Mouse (Mus musculus): ENCODE measurements around the gene Ddr2. TPM values are rescaled to one million over a fixed set of nuclear protein-coding genes. Genes with fewer than 3 reads are reported as not detected.

Gene Ddr2
- polyA plus RNA-seq, 1 experiment from 2014 or later = 9.8 TPM

- no peak overlapping the region for H3K9ac ChIP-seq (ENCODE audit: low read depth, low read length)
- no peaks in the 10 kb centered on the region; the same call in 1 of the 2 replicates for H3K4me1 ChIP-seq (replicated peaks; ENCODE audit: control insufficient read depth, insufficient read depth, low read length)
- ATAC-seq (replicated peaks; ENCODE audit: low FRiP score) (no peak), DNase-seq (ENCODE audit: low spot score) (no peak)
- WGBS = 78% methylated on average over 7 of the region's 7 CpGs
- no peaks in the 10 kb centered on the region for H3K36me3 ChIP-seq (ENCODE audit: control insufficient read depth, insufficient read depth, low read length)
- H3K4me3 ChIP-seq (ENCODE audit: low read depth, low read length) = no peak overlapping the region
- no peak overlapping the region for H3K27ac ChIP-seq (ENCODE audit: low read depth, low read length)
- no peaks in the 10 kb centered on the region for H3K27me3 ChIP-seq (replicated peaks; ENCODE audit: control insufficient read depth, insufficient read depth, low read length)
- no peak overlapping the region for H3K4me2 ChIP-seq
- H3K9me3 ChIP-seq (ENCODE audit: control insufficient read depth, low read length) = no peaks in the 10 kb centered on the region
Measured at GRCm38 (mm10) chr1:170057607-170058006, 53.0 kb downstream of the Ddr2 start.

GRCm38 (mm10) chr1:170056921-170057320 is 53.6 kb downstream of the Ddr2 start:
- H3K4me3 ChIP-seq (ENCODE audit: low read depth, low read length) = no peak overlapping the region
- DNase-seq (ENCODE audit: low spot score) (no peak), ATAC-seq (replicated peaks; ENCODE audit: low FRiP score) (no peak)
- H3K4me2 ChIP-seq = no peak overlapping the region
- H3K9ac ChIP-seq (ENCODE audit: low read depth, low read length) = no peak overlapping the region
- H3K36me3 ChIP-seq (ENCODE audit: control insufficient read depth, insufficient read depth, low read length) = no peaks in the 10 kb centered on the region
- no peaks in the 10 kb centered on the region for H3K9me3 ChIP-seq (ENCODE audit: control insufficient read depth, low read length)
- H3K27me3 ChIP-seq (replicated peaks; ENCODE audit: control insufficient read depth, insufficient read depth, low read length) = no peaks in the 10 kb centered on the region
- WGBS = 80% methylated on average over 3 of the region's 3 CpGs
- no peak overlapping the region for H3K27ac ChIP-seq (ENCODE audit: low read depth, low read length)
- no peaks in the 10 kb centered on the region; the same call in 1 of the 2 replicates for H3K4me1 ChIP-seq (replicated peaks; ENCODE audit: control insufficient read depth, insufficient read depth, low read length)

- Histone ChIP-seq H3K9ac (ENCODE audit: low read depth, low read length) (no peak overlapping the region), H3K4me2 (no peak overlapping the region), H3K9me3 (ENCODE audit: control insufficient read depth, low read length) (no peaks in the 10 kb centered on the region), H3K4me3 (ENCODE audit: low read depth, low read length) (no peak overlapping the region), H3K36me3 (ENCODE audit: control insufficient read depth, insufficient read depth, low read length) (no peaks in the 10 kb centered on the region), H3K27me3 (replicated peaks; ENCODE audit: control insufficient read depth, insufficient read depth, low read length) (no peaks in the 10 kb centered on the region), H3K27ac (ENCODE audit: low read depth, low read length) (no peak overlapping the region), H3K4me1 (replicated peaks; ENCODE audit: control insufficient read depth, insufficient read depth, low read length) (no peaks in the 10 kb centered on the region; the same call in 1 of the 2 replicates)
- DNase-seq (ENCODE audit: low spot score) = no peak
- WGBS = 80% methylated on average over 6 of the region's 6 CpGs
- no peak for ATAC-seq (replicated peaks; ENCODE audit: low FRiP score)
Measured at GRCm38 (mm10) chr1:170056214-170056613, 54.3 kb downstream of the Ddr2 start.

- WGBS = 70% methylated on average over 1 of the region's 1 CpGs
- H3K4me1 ChIP-seq (replicated peaks; ENCODE audit: control insufficient read depth, insufficient read depth, low read length) = no peaks in the 10 kb centered on the region
Measured at GRCm38 (mm10) chr1:170052469-170053065, 58.0 kb downstream of the Ddr2 start.

GRCm38 (mm10) chr1:170051631-170052177 is 58.9 kb downstream of the Ddr2 start:
- H3K27me3 ChIP-seq (replicated peaks; ENCODE audit: control insufficient read depth, insufficient read depth, low read length) = no peaks in the 10 kb centered on the region
- no peak overlapping the region for H3K9ac ChIP-seq (ENCODE audit: low read depth, low read length)
- H3K9me3 ChIP-seq (ENCODE audit: control insufficient read depth, low read length) = no peaks in the 10 kb centered on the region
- H3K27ac ChIP-seq (ENCODE audit: low read depth, low read length) = no peak overlapping the region
- no peaks in the 10 kb centered on the region for H3K4me1 ChIP-seq (replicated peaks; ENCODE audit: control insufficient read depth, insufficient read depth, low read length)
- ATAC-seq (replicated peaks; ENCODE audit: low FRiP score) = no peak
- H3K4me2 ChIP-seq = no peak overlapping the region
- 69% methylated on average over 5 of the region's 5 CpGs for WGBS
- DNase-seq (ENCODE audit: low spot score) = no peak
- no peak overlapping the region for H3K4me3 ChIP-seq (ENCODE audit: low read depth, low read length)
- no peaks in the 10 kb centered on the region for H3K36me3 ChIP-seq (ENCODE audit: control insufficient read depth, insufficient read depth, low read length)

More at GRCm38 (mm10) chr1:170052469-170053065, 58.0 kb downstream of the Ddr2 start:
- Histone ChIP-seq H3K27ac (ENCODE audit: low read depth, low read length) (no peak overlapping the region), H3K27me3 (replicated peaks; ENCODE audit: control insufficient read depth, insufficient read depth, low read length) (no peaks in the 10 kb centered on the region), H3K4me3 (ENCODE audit: low read depth, low read length) (no peak overlapping the region), H3K4me2 (no peak overlapping the region), H3K9me3 (ENCODE audit: control insufficient read depth, low read length) (no peaks in the 10 kb centered on the region), H3K9ac (ENCODE audit: low read depth, low read length) (no peak overlapping the region), H3K36me3 (ENCODE audit: control insufficient read depth, insufficient read depth, low read length) (no peaks in the 10 kb centered on the region)
- ATAC-seq (replicated peaks; ENCODE audit: low FRiP score) (no peak), DNase-seq (ENCODE audit: low spot score) (no peak)

GRCm38 (mm10) chr1:170048434-170048833 is 62.1 kb downstream of the Ddr2 start:
- WGBS = 75% methylated on average over 4 of the region's 4 CpGs

GRCm38 (mm10) chr1:170044726-170045471 is 65.7 kb downstream of the Ddr2 start:
- no peaks in the 10 kb centered on the region for H3K27me3 ChIP-seq (replicated peaks; ENCODE audit: control insufficient read depth, insufficient read depth, low read length)
- H3K4me2 ChIP-seq = no peak overlapping the region
- H3K36me3 ChIP-seq (ENCODE audit: control insufficient read depth, insufficient read depth, low read length) = no peaks in the 10 kb centered on the region
- no peak overlapping the region for H3K27ac ChIP-seq (ENCODE audit: low read depth, low read length)
- DNase-seq (ENCODE audit: low spot score) (no peak), ATAC-seq (replicated peaks; ENCODE audit: low FRiP score) (no peak)
- no peak overlapping the region for H3K4me3 ChIP-seq (ENCODE audit: low read depth, low read length)
- no peak overlapping the region for H3K9ac ChIP-seq (ENCODE audit: low read depth, low read length)
- no peaks in the 10 kb centered on the region for H3K4me1 ChIP-seq (replicated peaks; ENCODE audit: control insufficient read depth, insufficient read depth, low read length)
- whole genome bisulfite sequencing = 66% methylated on average over 9 of the region's 9 CpGs
- H3K9me3 ChIP-seq (ENCODE audit: control insufficient read depth, low read length) = no peaks in the 10 kb centered on the region

More at GRCm38 (mm10) chr1:170048434-170048833, 62.1 kb downstream of the Ddr2 start:
- H3K27ac ChIP-seq (ENCODE audit: low read depth, low read length) = no peak overlapping the region
- no peaks in the 10 kb centered on the region for H3K9me3 ChIP-seq (ENCODE audit: control insufficient read depth, low read length)
- no peak for DNase-seq (ENCODE audit: low spot score)
- H3K27me3 ChIP-seq (replicated peaks; ENCODE audit: control insufficient read depth, insufficient read depth, low read length) = no peaks in the 10 kb centered on the region
- no peak overlapping the region for H3K4me2 ChIP-seq
- H3K4me1 ChIP-seq (replicated peaks; ENCODE audit: control insufficient read depth, insufficient read depth, low read length) = no peaks in the 10 kb centered on the region
- ATAC-seq (replicated peaks; ENCODE audit: low FRiP score) = no peak
- no peak overlapping the region for H3K4me3 ChIP-seq (ENCODE audit: low read depth, low read length)
- no peak overlapping the region for H3K9ac ChIP-seq (ENCODE audit: low read depth, low read length)
- no peaks in the 10 kb centered on the region for H3K36me3 ChIP-seq (ENCODE audit: control insufficient read depth, insufficient read depth, low read length)

GRCm38 (mm10) chr1:170043753-170044152 is 66.8 kb downstream of the Ddr2 start:
- Histone ChIP-seq H3K27ac (ENCODE audit: low read depth, low read length) (no peak overlapping the region), H3K4me1 (replicated peaks; ENCODE audit: control insufficient read depth, insufficient read depth, low read length) (no peaks in the 10 kb centered on the region), H3K4me2 (no peak overlapping the region), H3K4me3 (ENCODE audit: low read depth, low read length) (no peak overlapping the region), H3K9me3 (ENCODE audit: control insufficient read depth, low read length) (no peaks in the 10 kb centered on the region), H3K36me3 (ENCODE audit: control insufficient read depth, insufficient read depth, low read length) (no peaks in the 10 kb centered on the region), H3K9ac (ENCODE audit: low read depth, low read length) (no peak overlapping the region), H3K27me3 (replicated peaks; ENCODE audit: control insufficient read depth, insufficient read depth, low read length) (no peaks in the 10 kb centered on the region)
- ATAC-seq (replicated peaks; ENCODE audit: low FRiP score) = no peak
- DNase-seq (ENCODE audit: low spot score) = no peak

All from liver, embryonic 11.5 days (tissue).